Mouse (Mus musculus) hindbrain, embryonic 14.5 days (tissue): ENCODE data around the gene Il18. TPM values are rescaled to one million over a fixed set of nuclear protein-coding genes. Genes with fewer than 3 reads are reported as not detected.

Experiments
- ATAC-seq: fragments of 200-750 bp; cut with Nextera tagmentation; 2 replicates; pipeline ENCODE4 v1.8.0; 2017; ENCODE audit warnings: moderate number of reproducible peaks, mild to moderate bottlenecking, moderate TSS enrichment, moderate library complexity; ENCODE audit not compliant: low FRiP score
- DNase-seq: peaks from one replicate; pipeline ENCODE4 v3.0.0-alpha.2; 2015; ENCODE audit warnings: low spot score
- H3K27ac ChIP-seq: fragments of 300-500 bp; sonication (generic); 2 replicates; pipeline ENCODE4 v1.5.1; 2014; ENCODE audit warnings: mild to moderate bottlenecking, moderate library complexity
- H3K27me3 ChIP-seq: fragments of 300-500 bp; sonication (generic); 2 replicates; pipeline ENCODE4 v1.6.1; 2014; ENCODE audit warnings: mild to moderate bottlenecking, low read length, mixed read lengths; ENCODE audit not compliant: control insufficient read depth, insufficient read depth
- H3K36me3 ChIP-seq: fragments of 300-500 bp; sonication (generic); replicated peaks from 2 replicates; pipeline ENCODE4 v1.6.1; 2014; ENCODE audit not compliant: control insufficient read depth, insufficient read depth
- H3K4me1 ChIP-seq: fragments of 300-500 bp; sonication (generic); replicated peaks from 2 replicates; pipeline ENCODE4 v1.6.1; 2014; ENCODE audit warnings: antibody characterized with exemption, low read length, mixed read lengths; ENCODE audit not compliant: control insufficient read depth, insufficient read depth
- H3K4me2 ChIP-seq: fragments of 300-500 bp; sonication (generic); replicated peaks from 2 replicates; pipeline ENCODE4 v1.6.1; 2014; ENCODE audit warnings: mild to moderate bottlenecking, moderate library complexity
- H3K4me3 ChIP-seq: fragments of 300-500 bp; sonication (generic); replicated peaks from 2 replicates; pipeline ENCODE4 v1.5.1; 2014; ENCODE audit warnings: mild to moderate bottlenecking, low read length
- H3K9ac ChIP-seq: fragments of 300-500 bp; sonication (generic); 2 replicates; pipeline ENCODE4 v1.6.1; 2014
- H3K9me3 ChIP-seq: fragments of 300-500 bp; sonication (generic); 2 replicates; pipeline ENCODE4 v1.6.1; 2016; ENCODE audit warnings: low read length; ENCODE audit not compliant: control insufficient read depth
- WGBS: fragments of 180-500 bp; shearing (Covaris S2); extraction: QIAGEN DNeasy Blood & Tissue Kit; methylation state at CpG from one replicate; pipeline ENCODE4 v1.1.7; 2014; 5-methylcytosine and 5-hydroxymethylcytosine counted together
- polyA plus RNA-seq: library from polyadenylated mRNA; unstranded; fragments of >200 nt; fragmentation: Nextera tagmentation; extraction: Ambion mirVana; gene quantifications from 2 replicates; pipeline ENCODE4 v1.2.1, GENCODE M21; 2014

Gene Il18
- polyA plus RNA-seq, 1 experiment from 2014 or later, result 18.6 TPM

DNA sequence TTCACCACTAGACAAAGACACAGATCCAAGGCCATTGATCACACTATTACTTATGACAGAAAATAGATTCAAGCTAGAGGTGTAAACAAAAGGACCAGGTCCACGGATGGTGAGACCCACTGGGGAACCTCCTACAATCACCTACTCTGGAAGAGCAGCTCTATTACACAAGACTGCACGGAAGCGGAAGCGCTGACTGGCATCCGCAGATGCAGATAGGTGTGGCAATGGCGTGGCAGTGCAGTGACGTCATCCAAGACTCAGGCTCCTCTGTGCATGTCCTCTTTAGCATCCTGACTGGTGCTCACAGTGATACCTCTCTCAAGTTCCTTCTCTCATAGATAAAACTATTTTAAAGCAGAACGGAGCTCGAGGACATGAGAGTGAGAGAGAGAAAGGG lies 38.3 kb downstream of the Il18 start:
- 92% methylated on average over 9 of the region's 9 CpGs for WGBS
- peaks cover 34% of the 10 kb centered on the region for H3K36me3 ChIP-seq

DNA sequence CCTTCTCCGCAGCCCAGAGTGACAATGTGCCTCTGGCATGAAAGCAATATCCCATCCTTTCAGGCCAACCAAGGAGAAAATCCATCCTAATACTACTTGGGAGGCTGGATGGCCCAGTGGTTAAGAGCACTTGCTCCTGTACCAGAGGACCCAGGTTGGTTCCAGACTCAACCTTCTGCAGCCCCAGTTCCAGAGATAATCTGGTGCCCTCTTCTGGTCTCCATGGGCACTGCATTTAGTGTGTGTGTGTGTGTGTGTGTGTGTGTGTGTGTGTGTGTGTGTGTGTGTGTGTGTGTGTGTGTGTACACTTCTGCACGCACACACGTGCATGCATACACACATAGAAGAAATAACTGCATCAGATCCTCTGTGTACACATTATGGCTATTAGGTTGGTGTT lies 38.9 kb downstream of the Il18 start:
- WGBS, result 75% methylated on average over 3 of the region's 3 CpGs
- H3K4me3 ChIP-seq, result no peak overlapping the region
- DNase-seq, result no peak
- no peaks in the 10 kb centered on the region for H3K9me3 ChIP-seq
- peaks cover 39% of the 10 kb centered on the region for H3K36me3 ChIP-seq
- H3K4me2 ChIP-seq, result no peak overlapping the region
- no peak overlapping the region for H3K9ac ChIP-seq
- no peaks in the 10 kb centered on the region for H3K27me3 ChIP-seq
- no peak overlapping the region for H3K27ac ChIP-seq
- no peaks in the 10 kb centered on the region for H3K4me1 ChIP-seq
- no peak for ATAC-seq

More for the DNA sequence above, 38.3 kb downstream of the Il18 start:
- DNase-seq (no peak), ATAC-seq (no peak)
- no peak overlapping the region for H3K4me2 ChIP-seq
- no peak overlapping the region for H3K4me3 ChIP-seq
- no peaks in the 10 kb centered on the region for H3K4me1 ChIP-seq
- H3K27ac ChIP-seq, result no peak overlapping the region
- H3K9me3 ChIP-seq, result no peaks in the 10 kb centered on the region
- no peaks in the 10 kb centered on the region for H3K27me3 ChIP-seq
- H3K9ac ChIP-seq, result no peak overlapping the region

DNA sequence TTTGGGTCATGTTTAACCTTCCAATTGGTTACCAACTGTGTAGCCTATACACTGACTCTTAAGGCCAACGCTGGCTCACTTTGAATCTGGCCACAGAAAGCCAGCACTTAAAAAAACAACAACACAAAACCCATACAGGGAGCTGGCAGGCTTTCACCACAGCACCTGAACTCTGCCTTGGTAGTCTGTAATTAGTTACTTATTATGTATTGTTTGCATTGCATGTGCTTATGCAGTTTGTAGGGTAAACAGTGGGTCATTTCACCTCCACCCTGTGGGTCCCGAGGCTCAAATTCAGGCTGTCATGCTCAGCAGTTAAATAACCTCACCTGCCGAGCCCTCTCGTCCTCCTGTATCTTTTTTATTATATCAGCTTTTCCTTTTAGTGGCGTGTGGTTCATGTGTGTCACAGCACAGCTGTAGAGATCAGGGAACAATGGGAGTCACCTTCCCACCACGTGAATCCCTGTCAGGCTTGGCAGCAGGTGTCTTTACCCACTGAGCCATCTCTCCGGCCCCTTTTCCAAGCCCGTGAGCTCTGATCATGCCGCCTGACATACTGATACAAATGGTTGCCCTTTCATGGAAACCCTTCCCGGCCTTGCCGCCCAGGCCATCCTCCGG lies 40.3 kb downstream of the Il18 start:
- Histone ChIP-seq H3K27me3 (no peaks in the 10 kb centered on the region), H3K4me2 (no peak overlapping the region), H3K9ac (no peak overlapping the region), H3K4me3 (no peak overlapping the region), H3K27ac (no peak overlapping the region), H3K9me3 (no peaks in the 10 kb centered on the region), H3K4me1 (no peaks in the 10 kb centered on the region), H3K36me3 (peaks cover 53% of the 10 kb centered on the region)
- ATAC-seq (no peak), DNase-seq (no peak)
- 79% methylated on average over 12 of the region's 12 CpGs for WGBS

DNA sequence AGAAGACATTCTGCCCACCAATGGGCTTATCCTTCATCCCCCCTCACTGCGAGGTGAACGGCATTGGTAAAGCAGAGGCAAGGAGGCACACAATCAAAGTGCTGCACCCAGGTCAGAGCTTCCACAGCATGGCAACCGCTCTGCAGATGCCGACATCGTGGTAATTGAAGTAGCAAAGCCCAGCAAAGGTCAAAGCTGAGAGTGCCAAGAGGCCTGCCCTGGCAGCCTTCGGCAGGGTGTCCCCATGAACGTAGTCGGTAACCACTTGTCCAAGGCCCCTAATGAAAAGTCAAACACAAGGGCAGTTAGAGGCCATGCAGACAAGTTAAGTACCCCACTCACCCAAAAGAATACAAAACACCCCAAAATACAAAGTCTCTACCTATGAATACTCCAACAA lies 42.3 kb downstream of the Il18 start:
- Histone ChIP-seq H3K4me1 (peaks cover 5% of the 10 kb centered on the region; the same call in 1 of the 2 replicates), H3K27me3 (no peaks in the 10 kb centered on the region), H3K4me3 (no peak overlapping the region), H3K36me3 (peaks cover 61% of the 10 kb centered on the region), H3K4me2 (no peak overlapping the region), H3K9ac (no peak overlapping the region), H3K9me3 (no peaks in the 10 kb centered on the region), H3K27ac (no peak overlapping the region)
- WGBS, result 96% methylated on average over 8 of the region's 8 CpGs
- ATAC-seq, result no peak
- no peak for DNase-seq

DNA sequence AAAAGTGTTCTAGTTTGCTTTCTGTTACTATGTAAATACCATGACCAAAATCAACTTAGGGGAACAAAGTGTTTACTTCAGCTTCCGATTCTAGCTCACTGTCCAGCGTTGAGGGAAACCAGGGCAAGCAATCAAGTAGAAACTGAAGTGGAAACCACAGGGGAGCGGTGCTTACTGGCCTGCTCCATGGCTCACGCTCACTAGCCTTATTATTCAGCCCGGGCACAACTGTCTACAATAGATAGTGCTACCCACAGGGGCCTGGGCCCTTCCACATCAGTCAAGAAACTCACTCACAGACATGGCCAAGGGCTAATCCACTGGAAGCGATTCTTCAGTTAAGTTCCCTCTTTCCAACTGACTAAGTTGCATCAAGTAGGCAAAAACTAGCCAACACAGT lies 46.9 kb downstream of the Il18 start:
- Histone ChIP-seq H3K36me3 (peaks cover 59% of the 10 kb centered on the region), H3K27ac (no peak overlapping the region)

DNA sequence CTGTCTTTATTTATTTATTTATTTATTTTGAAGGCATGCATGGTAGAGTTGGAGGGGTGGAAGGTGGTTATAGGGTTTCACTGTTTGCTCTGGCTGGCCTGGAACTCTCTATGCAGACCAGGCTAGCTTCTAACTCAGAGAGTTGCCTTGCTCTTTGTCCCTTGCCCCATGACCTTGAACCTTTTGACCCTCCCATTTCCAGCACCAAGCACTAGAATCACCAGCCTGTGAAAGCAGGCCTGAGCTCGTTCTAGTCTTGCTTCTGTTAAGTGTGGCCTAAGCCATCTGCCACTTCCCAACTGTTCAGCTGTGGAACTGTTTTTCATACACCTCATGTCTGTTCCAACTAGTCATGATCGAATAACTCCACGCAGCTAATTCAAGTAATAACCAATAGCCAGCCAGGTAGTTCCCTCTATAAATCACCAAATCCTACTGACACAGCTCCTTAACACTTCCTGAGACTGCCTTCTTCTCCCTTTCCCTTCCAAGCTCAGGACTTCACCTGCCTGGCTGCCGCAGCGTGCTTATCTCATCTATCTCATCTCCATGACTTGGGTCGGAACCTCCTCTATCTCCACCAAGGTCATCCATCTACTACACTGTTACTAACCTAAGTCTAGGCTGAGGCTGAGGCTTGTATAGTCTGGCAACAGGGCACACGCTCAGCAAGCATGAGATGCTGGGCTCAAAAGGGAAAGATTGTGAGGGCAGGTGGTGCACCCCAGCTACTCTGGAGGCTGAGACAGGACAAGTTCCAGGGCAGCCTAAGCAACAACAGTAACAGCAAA lies 47.6 kb downstream of the Il18 start:
- no peak for DNase-seq
- Histone ChIP-seq H3K27ac (no peak overlapping the region), H3K9me3 (no peaks in the 10 kb centered on the region), H3K9ac (peak overlapping the region; percentile 92), H3K4me1 (peaks cover 23% of the 10 kb centered on the region), H3K4me2 (peak overlapping the region; percentile 98), H3K4me3 (peak overlapping the region; percentile 91), H3K36me3 (peaks cover 59% of the 10 kb centered on the region), H3K27me3 (no peaks in the 10 kb centered on the region)
- 88% methylated on average over 7 of the region's 7 CpGs for WGBS
- no peak for ATAC-seq

More for the DNA sequence above, 46.9 kb downstream of the Il18 start:
- 86% methylated on average over 6 of the region's 6 CpGs for WGBS
- Histone ChIP-seq H3K9me3 (no peaks in the 10 kb centered on the region), H3K4me1 (peaks cover 23% of the 10 kb centered on the region), H3K27me3 (no peaks in the 10 kb centered on the region), H3K4me3 (no peak overlapping the region), H3K4me2 (no peak overlapping the region), H3K9ac (no peak overlapping the region)
- no peak for DNase-seq
- ATAC-seq, result no peak

DNA sequence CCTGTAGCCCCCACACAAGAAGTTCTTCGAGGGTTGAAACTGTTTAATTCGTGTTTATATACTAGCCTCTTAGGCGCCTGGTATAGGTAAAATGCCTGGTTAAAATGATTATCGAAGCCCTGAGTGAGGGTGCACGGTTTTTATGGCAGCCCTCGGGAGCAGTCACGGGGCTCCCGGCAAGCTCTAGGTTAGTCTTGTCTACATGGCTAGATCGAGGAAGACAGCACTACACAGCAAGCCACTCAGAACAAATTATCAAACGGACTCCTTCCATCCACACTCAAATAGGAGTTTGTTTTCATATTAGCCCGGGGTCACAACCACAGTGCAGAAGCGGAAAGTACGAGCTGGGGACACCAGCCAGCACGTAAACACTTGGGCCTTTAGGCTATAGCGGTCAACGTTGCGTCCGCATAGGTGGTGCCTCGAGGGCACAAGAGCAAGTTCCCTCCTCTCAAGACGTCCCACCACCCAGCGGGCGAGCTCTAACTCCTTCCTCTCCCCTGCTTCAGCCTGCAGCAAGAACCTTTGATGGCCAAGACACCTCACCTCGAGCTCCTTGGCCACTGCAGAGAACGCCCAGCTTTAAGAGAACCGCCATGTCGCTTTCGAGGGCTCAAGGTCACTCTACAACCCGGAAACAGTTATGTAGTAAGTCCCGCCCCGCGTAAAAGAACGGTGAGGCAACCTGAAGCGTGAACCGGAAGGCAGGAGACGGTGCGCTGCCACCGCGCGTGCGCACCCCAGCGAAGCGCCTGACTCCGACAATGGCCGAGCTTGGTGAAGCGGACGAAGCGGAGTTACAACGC lies 48.8 kb downstream of the Il18 start, which contains the start of the genes Sdhd and Timm8b:
Gene Sdhd (minus strand): TSS at position 624 of the 809 bp plus-strand sequence.
Gene Timm8b (plus strand): TSS at position 722 of the 809 bp plus-strand sequence.
- H3K4me2 ChIP-seq, result peak within 1 kb of the TSS; percentile 98
- H3K4me1 ChIP-seq, result peaks cover 23% of the 10 kb centered on the region
- ATAC-seq, result peak; percentile 98
- peak within 1 kb of the TSS; percentile 90 for H3K27ac ChIP-seq
- peak within 1 kb of the TSS; percentile 92 for H3K9ac ChIP-seq
- peak within 1 kb of the TSS; percentile 91 for H3K4me3 ChIP-seq
- H3K36me3 ChIP-seq, result peaks cover 59% of the 10 kb centered on the region
- H3K9me3 ChIP-seq, result no peaks in the 10 kb centered on the region
- WGBS, result 1% methylated on average over 48 of the region's 48 CpGs
- no peaks in the 10 kb centered on the region for H3K27me3 ChIP-seq
- peak; percentile 97 for DNase-seq

DNA sequence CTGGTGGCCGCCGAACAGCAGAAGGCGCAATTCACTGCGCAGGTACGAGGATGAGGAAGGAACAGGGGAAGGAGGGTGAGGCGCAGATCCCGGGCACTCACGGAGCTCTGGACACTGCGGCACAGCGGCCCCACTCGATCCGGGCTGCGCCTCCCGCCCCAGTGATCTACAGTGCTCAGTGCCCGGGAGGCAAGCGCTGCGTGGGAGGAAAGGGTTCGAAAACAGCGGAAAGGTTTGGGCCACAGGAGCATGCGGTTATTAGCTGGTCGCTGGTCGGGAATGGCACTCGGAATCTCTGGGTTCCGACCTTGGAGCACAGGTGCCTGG lies 49.3 kb downstream of the Il18 start:
- Histone ChIP-seq H3K9me3 (no peaks in the 10 kb centered on the region), H3K4me1 (peaks cover 23% of the 10 kb centered on the region), H3K27me3 (no peaks in the 10 kb centered on the region), H3K4me2 (peak overlapping the region; percentile 98), H3K4me3 (peak overlapping the region; percentile 91), H3K36me3 (peaks cover 59% of the 10 kb centered on the region), H3K27ac (peak overlapping the region; percentile 90), H3K9ac (peak overlapping the region; percentile 92)
- under 1% methylated on average over 24 of the region's 24 CpGs for WGBS
- peak; percentile 89 for ATAC-seq
- DNase-seq, result no peak

DNA sequence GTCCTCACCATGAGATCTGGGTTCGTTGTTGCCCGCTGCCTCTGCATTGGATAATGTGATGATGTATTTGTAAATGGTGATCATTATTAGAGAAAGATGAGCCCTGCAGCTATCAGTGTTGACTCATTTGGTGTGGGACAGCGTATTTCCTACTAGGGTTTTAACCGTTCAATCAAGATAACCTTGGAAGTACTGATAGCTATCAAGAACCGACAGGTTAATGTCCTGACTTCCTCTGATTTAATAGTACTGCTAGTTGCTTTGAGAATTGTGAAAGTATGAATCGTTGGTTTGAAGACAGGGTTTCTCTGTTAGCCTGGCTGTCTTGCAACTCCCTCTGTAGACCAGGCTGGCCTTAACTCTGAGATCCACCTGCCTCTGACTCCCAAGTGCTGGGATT lies 49.7 kb downstream of the Il18 start:
- peak overlapping the region; percentile 98 for H3K4me2 ChIP-seq
- H3K9me3 ChIP-seq, result no peaks in the 10 kb centered on the region
- peak overlapping the region; percentile 92 for H3K9ac ChIP-seq
- 2% methylated on average over 6 of the region's 6 CpGs for WGBS
- peaks cover 23% of the 10 kb centered on the region for H3K4me1 ChIP-seq
- H3K36me3 ChIP-seq, result peaks cover 59% of the 10 kb centered on the region
- peak overlapping the region; percentile 90 for H3K27ac ChIP-seq
- DNase-seq (no peak), ATAC-seq (no peak)
- peak overlapping the region; percentile 91 for H3K4me3 ChIP-seq
- H3K27me3 ChIP-seq, result no peaks in the 10 kb centered on the region
